8 mouse cellular contexts compared by ENCODE assay signal in the genomic region with DNA sequence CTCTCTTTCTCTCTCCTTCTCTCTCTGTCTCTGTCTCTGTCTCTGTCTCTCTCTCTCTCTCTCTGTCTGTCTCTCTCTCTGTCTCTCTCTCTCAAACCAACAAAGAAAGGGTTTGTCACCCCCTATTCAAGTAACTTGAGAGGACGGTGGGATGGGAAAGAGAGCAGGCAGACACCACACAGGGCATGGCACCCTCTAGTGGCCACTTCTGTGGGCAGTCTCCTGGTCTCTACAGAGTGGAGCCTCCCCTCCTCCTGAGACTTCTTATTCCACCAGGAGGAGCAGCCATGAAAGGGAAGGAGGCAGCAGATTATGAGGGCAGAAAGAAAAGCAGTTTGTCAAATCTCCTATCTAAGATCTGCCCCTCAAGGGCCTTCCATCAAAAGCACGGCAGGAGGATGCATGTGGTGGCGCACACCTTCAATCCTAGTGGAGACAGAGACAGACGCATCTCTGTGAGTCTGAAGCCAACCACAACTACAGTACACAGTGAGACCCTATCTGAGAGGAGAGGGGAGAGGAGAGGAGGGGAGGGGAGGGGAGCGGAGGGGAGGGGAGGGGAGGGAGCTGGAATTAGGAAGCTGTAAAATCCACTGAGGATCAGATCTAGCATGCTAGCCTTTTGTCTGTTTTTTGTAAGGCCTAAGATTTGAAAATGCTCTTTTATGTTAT.
DNase-seq lines count a peak whose midpoint lies in the region; ATAC-seq lines count a peak whose summit lies in the region.

No protein-coding gene starts in this region.

- no peak overlapping the region for H3K9ac ChIP-seq in forebrain, embryonic 12.5 days

- 29% methylated on average over 5 of the region's 5 CpGs for WGBS in forebrain, embryonic 12.5 days
- WGBS in hindbrain, embryonic 10.5 days = 34% methylated on average over 5 of the region's 5 CpGs

- no peaks in the 10 kb centered on the region for H3K9me3 ChIP-seq in forebrain, embryonic 12.5 days
- H3K9me3 ChIP-seq in hindbrain, embryonic 10.5 days = no peaks in the 10 kb centered on the region

- peak overlapping the region; percentile 66 for H3K27ac ChIP-seq in forebrain, embryonic 12.5 days
- peak overlapping the region; percentile 86 for H3K27ac ChIP-seq in hindbrain, embryonic 10.5 days

- H3K4me1 ChIP-seq in forebrain, embryonic 12.5 days = peaks cover 52% of the 10 kb centered on the region
- H3K4me1 ChIP-seq in hindbrain, embryonic 10.5 days (replicated peaks) = peaks cover 73% of the 10 kb centered on the region

- H3K4me2 ChIP-seq in forebrain, embryonic 12.5 days = no peak overlapping the region

- no peak overlapping the region for H3K4me3 ChIP-seq in forebrain, embryonic 12.5 days (replicated peaks)
- no peak overlapping the region for H3K4me3 ChIP-seq in hindbrain, embryonic 10.5 days

- H3K36me3 ChIP-seq in forebrain, embryonic 12.5 days (replicated peaks) = peaks cover 36% of the 10 kb centered on the region
- H3K36me3 ChIP-seq in hindbrain, embryonic 10.5 days = peaks cover 64% of the 10 kb centered on the region

- no peaks in the 10 kb centered on the region for H3K27me3 ChIP-seq in forebrain, embryonic 12.5 days
- no peaks in the 10 kb centered on the region for H3K27me3 ChIP-seq in hindbrain, embryonic 10.5 days (ENCODE audit: insufficient read depth, poor library complexity, severe bottlenecking)

- peak; percentile 81 for DNase-seq in NIH3T3 (ENCODE audit: low read depth)
- peak; percentile 82 for DNase-seq in brain, adult 2 months (ENCODE audit: low read depth, low spot score)
- peak; percentile 85 for DNase-seq in hindbrain, embryonic 10.5 days (ENCODE audit: low spot score)
- DNase-seq in layer of hippocampus, adult 9-11 months = peak; percentile 57
- DNase-seq in lung, postnatal 14 days = peak; percentile 79
- DNase-seq in retina, postnatal 1 day = peak; percentile 87
- DNase-seq in Muller cell, postnatal 12 days (ENCODE audit: inconsistent ontology term) = no peak

- peak; percentile 81 for ATAC-seq in forebrain, embryonic 12.5 days (ENCODE audit: low FRiP score)
